Mouse (Mus musculus) G1E (cell line): Measurements from ENCODE around the gene Kif1a.
"Not testable (repeated sequence)": the region's sequence is repeated elsewhere in the genome, so short reads cannot be mapped to it uniquely, and the experiment has no call there.

Source experiments
- CTCF ChIP-seq: IDR thresholded peaks from 2 replicates; pipeline ENCODE4 v1.5.1; 2012; ENCODE audit warnings: low read depth, low read length, inconsistent platforms, mixed read lengths
- GATA1 ChIP-seq: IDR thresholded peaks from 2 replicates; pipeline ENCODE4 v1.6.1; 2012; ENCODE audit warnings: borderline replicate concordance, low read length, inconsistent platforms, mixed read lengths

DNA sequence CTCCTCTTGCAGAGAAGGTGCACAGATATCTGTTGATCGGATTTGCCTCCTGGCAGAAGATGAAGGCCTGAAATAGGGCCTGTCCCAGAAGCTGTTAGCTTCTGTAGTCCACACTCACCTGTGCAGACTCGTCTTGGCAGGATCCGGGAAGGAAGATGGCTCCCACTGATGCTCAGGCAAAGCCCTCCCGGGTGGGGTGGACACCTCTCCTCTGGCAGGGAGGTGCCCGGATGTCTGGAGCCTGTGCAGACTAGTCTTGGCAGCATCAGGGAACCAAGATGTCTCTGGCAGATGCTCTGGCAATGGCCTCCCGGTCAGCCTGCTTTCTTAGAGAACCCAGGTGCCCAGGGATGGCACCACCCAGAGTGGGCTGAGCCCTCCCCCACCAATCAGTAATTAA is 131.0 kb downstream of the Kif1a start:
- not testable (repeated sequence) for TF ChIP-seq CTCF, GATA1
